Mouse (Mus musculus): ENCODE measurements at regions not wholly inside any gene's neighbourhood (a gene's known extent, or its start where the extent isn't known, plus 50 kb on each side); places are given as distances from the start of the nearest gene placed in this dataset.

DNA sequence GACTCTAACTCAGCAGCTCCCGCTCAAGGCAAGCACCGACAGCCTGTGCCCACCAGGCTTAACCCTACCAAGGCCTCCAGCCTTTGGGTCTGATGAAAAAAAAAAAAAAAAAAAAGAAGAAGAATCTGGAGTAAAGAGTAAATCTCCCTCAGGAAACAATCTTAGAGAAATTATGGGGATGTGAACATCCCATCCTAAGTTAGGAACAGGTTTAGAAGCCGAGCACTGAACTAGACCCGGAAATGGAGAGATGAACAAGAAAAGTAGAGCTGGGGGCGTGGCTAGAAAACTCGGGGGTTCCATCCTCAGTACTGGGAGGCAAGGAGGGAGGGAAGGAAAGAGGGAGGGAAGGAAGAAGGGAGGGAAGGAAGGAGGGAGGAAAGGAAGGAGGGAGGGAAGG, 92.5 kb upstream of the Mgme1 start:
- no peaks in the 10 kb centered on the region for H3K4me1 ChIP-seq (ENCODE audit: insufficient read depth)
- H3K27me3 ChIP-seq (ENCODE audit: insufficient read depth, low read length): no peaks in the 10 kb centered on the region
- peak overlapping the region; percentile 46; the same call in 1 of the 2 replicates for H3K27ac ChIP-seq (ENCODE audit: low read depth)
- no peaks in the 10 kb centered on the region for H3K36me3 ChIP-seq (ENCODE audit: insufficient read depth)
- WGBS: 67% methylated on average over 6 of the region's 6 CpGs
- H3K9ac ChIP-seq: no peak overlapping the region
- ATAC-seq (ENCODE audit: insufficient read depth) (no peak), DNase-seq (no peak)
- no peak overlapping the region for H3K4me3 ChIP-seq (ENCODE audit: low read depth, low read length)
- H3K9me3 ChIP-seq (ENCODE audit: low read depth, low read length): no peaks in the 10 kb centered on the region
- H3K4me2 ChIP-seq: no peak overlapping the region
- TF ChIP-seq CTCF (IDR thresholded peaks at IDR 0.05; ENCODE audit: low read depth): no peak

DNA sequence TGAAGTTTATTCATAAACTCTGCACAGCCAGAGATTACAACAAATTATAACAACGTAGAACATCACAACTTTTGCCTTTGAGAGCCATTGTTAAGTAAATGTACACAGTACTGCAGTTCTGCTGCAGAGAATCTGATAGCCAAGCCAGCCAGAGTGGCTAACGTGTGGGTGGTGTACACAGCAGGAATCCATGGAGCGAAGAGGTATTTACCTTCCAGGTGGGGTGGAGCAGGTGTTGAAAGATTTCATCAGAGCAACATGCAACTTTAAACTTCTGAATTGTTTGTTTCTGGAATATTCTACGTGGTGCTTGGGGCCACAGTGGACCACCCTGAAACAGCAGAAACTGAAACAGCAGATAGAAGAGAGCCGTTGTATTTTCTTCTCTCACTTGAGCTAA, 88.4 kb upstream of the Mgme1 start:
- no peak for TF ChIP-seq CTCF (IDR thresholded peaks at IDR 0.05; ENCODE audit: low read depth)
- WGBS: 53% methylated on average over 5 of the region's 5 CpGs
- Histone ChIP-seq H3K9ac (no peak overlapping the region), H3K4me3 (ENCODE audit: low read depth, low read length) (no peak overlapping the region), H3K4me2 (no peak overlapping the region), H3K36me3 (ENCODE audit: insufficient read depth) (no peaks in the 10 kb centered on the region), H3K27me3 (ENCODE audit: insufficient read depth, low read length) (no peaks in the 10 kb centered on the region), H3K9me3 (ENCODE audit: low read depth, low read length) (no peaks in the 10 kb centered on the region), H3K27ac (ENCODE audit: low read depth) (no peak overlapping the region), H3K4me1 (ENCODE audit: insufficient read depth) (no peaks in the 10 kb centered on the region)
- no peak for ATAC-seq (ENCODE audit: insufficient read depth)
- DNase-seq: no peak

DNA sequence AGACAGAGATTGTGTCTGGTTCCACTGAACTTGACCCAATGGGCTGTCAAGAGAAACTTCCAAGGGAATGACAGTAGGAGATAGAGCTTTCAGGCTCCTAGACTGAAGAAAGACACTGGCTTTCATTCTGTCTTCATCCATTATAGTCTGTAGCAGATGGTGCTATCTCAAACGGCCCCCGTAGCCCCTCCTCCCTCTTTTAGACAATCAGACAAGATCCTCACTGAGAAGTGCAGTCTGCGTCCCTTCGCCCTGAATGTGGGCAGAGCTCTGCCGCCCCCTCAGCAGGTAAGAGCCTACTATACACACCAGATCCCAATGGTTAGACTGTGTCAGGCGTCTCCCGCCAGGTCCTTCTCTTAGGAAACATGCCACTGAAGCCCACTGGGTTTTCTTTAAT, 87.9 kb upstream of the Mgme1 start:
- Histone ChIP-seq H3K4me2 (no peak overlapping the region), H3K4me3 (ENCODE audit: low read depth, low read length) (no peak overlapping the region), H3K36me3 (ENCODE audit: insufficient read depth) (no peaks in the 10 kb centered on the region), H3K27ac (ENCODE audit: low read depth) (no peak overlapping the region), H3K27me3 (ENCODE audit: insufficient read depth, low read length) (no peaks in the 10 kb centered on the region), H3K9me3 (ENCODE audit: low read depth, low read length) (no peaks in the 10 kb centered on the region), H3K9ac (no peak overlapping the region), H3K4me1 (ENCODE audit: insufficient read depth) (no peaks in the 10 kb centered on the region)
- ATAC-seq (ENCODE audit: insufficient read depth) (no peak), DNase-seq (no peak)
- WGBS: 58% methylated on average over 7 of the region's 7 CpGs
- no peak for TF ChIP-seq CTCF (IDR thresholded peaks at IDR 0.05; ENCODE audit: low read depth)

DNA sequence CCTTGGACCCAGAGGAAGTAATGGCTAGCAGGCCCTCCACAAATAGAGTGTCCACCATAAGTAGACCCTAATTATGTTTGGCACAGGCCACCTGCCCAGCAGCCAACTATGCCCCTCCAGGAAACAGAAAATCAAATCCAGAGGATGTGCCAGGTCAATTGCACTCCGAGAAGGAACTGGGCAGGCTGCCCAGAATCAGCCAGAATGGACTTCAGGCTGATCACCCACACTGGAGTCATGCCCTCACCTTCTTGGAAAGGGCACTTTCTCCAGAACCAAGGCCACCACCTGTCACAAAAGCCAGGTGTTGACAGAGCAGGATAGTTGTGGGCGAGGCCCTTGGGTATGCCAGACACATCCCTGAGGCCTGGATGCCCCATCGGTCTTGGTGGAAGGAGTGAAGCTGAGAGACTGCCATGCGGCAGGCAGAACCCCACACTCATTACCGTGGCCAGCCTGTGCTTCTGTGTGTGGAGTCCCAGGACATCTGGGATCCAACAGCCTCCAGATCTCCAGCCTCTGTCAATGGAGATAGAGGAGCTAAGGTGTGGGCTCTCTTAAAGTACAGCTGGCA, 87.0 kb upstream of the Mgme1 start:
- TF ChIP-seq CTCF (IDR thresholded peaks at IDR 0.05; ENCODE audit: low read depth): no peak
- WGBS: 66% methylated on average over 5 of the region's 5 CpGs
- Histone ChIP-seq H3K9me3 (ENCODE audit: low read depth, low read length) (no peaks in the 10 kb centered on the region), H3K27ac (ENCODE audit: low read depth) (no peak overlapping the region), H3K27me3 (ENCODE audit: insufficient read depth, low read length) (no peaks in the 10 kb centered on the region), H3K9ac (no peak overlapping the region), H3K4me1 (ENCODE audit: insufficient read depth) (no peaks in the 10 kb centered on the region), H3K4me3 (ENCODE audit: low read depth, low read length) (no peak overlapping the region), H3K4me2 (no peak overlapping the region), H3K36me3 (ENCODE audit: insufficient read depth) (no peaks in the 10 kb centered on the region)
- no peak for ATAC-seq (ENCODE audit: insufficient read depth)
- peak; percentile 29 for DNase-seq

DNA sequence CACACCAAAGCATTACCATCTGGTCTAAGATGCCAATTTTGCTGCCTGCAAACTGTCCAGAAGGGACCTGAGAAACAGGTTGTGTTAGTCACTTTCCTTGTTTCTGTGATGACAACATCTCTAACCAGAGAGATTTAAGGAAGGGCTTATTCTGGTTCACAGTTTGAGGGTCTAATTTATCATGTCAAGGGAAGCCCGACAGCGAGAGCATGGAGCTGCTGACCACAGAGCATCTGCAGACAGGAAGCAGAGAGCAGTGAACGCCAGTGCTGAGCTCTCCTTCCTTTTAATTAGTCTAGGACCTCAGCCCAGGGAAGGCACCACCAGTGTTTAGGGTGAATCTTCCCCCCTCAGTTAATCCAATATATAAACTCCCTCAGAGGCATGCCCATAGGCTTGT, 85.3 kb upstream of the Mgme1 start:
- H3K27ac ChIP-seq (ENCODE audit: low read depth): no peak overlapping the region
- no peak overlapping the region for H3K9ac ChIP-seq
- no peak overlapping the region for H3K4me3 ChIP-seq (ENCODE audit: low read depth, low read length)
- 58% methylated on average over 3 of the region's 3 CpGs for WGBS
- no peak overlapping the region for H3K4me2 ChIP-seq
- no peaks in the 10 kb centered on the region for H3K9me3 ChIP-seq (ENCODE audit: low read depth, low read length)
- TF ChIP-seq CTCF (IDR thresholded peaks at IDR 0.05; ENCODE audit: low read depth): no peak
- no peaks in the 10 kb centered on the region for H3K27me3 ChIP-seq (ENCODE audit: insufficient read depth, low read length)
- ATAC-seq (ENCODE audit: insufficient read depth) (no peak), DNase-seq (no peak)
- H3K36me3 ChIP-seq (ENCODE audit: insufficient read depth): no peaks in the 10 kb centered on the region
- H3K4me1 ChIP-seq (ENCODE audit: insufficient read depth): no peaks in the 10 kb centered on the region

DNA sequence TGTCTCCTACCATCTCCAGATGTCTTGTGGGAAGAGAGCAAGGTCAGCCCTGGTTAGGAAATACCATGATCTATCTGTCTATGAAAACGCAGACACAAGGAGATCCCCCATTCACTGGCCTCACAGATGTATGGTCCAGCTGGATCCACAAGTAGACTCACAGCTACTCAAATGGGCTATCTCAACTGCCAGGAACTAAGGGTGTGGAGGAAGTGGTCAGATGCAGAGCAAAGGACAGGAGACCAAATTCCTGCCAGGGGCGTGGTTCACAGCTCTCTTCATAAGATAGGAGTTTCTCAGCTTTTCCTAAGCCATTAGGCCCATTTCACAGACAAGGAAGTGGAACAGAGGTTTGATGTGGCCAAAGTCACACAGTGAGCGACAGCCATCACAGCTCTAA, 84.0 kb upstream of the Mgme1 start:
- Histone ChIP-seq H3K4me1 (ENCODE audit: insufficient read depth) (no peaks in the 10 kb centered on the region), H3K27me3 (ENCODE audit: insufficient read depth, low read length) (no peaks in the 10 kb centered on the region), H3K9ac (no peak overlapping the region), H3K36me3 (ENCODE audit: insufficient read depth) (no peaks in the 10 kb centered on the region), H3K4me2 (no peak overlapping the region), H3K9me3 (ENCODE audit: low read depth, low read length) (no peaks in the 10 kb centered on the region), H3K4me3 (ENCODE audit: low read depth, low read length) (no peak overlapping the region), H3K27ac (ENCODE audit: low read depth) (no peak overlapping the region)
- DNase-seq (no peak), ATAC-seq (ENCODE audit: insufficient read depth) (no peak)
- TF ChIP-seq CTCF (IDR thresholded peaks at IDR 0.05; ENCODE audit: low read depth): no peak
- whole genome bisulfite sequencing: 85% methylated on average over 3 of the region's 3 CpGs

DNA sequence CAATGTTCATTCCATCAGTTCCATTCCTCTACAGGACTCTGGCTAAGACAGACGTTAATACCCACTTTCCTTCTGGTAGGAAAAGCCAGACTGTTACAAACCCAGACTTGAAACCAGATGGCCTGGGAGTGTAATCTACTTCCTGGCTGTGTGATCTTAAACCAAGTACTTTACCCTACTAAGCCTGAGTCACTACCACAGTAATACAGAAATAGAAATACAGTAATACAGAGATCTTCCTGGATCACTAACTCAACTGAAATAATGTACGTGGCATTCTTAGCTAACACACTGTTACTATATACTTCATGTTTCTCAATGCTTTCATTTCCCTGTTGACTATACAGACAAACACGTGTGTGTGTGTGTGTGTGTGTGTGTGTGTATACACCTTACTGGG, 82.4 kb upstream of the Mgme1 start:
- no peaks in the 10 kb centered on the region for H3K27me3 ChIP-seq (ENCODE audit: insufficient read depth, low read length)
- TF ChIP-seq CTCF (IDR thresholded peaks at IDR 0.05; ENCODE audit: low read depth): no peak
- H3K9ac ChIP-seq: no peak overlapping the region
- H3K4me3 ChIP-seq (ENCODE audit: low read depth, low read length): no peak overlapping the region
- no peaks in the 10 kb centered on the region for H3K9me3 ChIP-seq (ENCODE audit: low read depth, low read length)
- DNase-seq (no peak), ATAC-seq (ENCODE audit: insufficient read depth) (no peak)
- no peak overlapping the region for H3K27ac ChIP-seq (ENCODE audit: low read depth)
- no peaks in the 10 kb centered on the region for H3K4me1 ChIP-seq (ENCODE audit: insufficient read depth)
- H3K36me3 ChIP-seq (ENCODE audit: insufficient read depth): no peaks in the 10 kb centered on the region
- 68% methylated on average over 3 of the region's 3 CpGs for WGBS
- H3K4me2 ChIP-seq: no peak overlapping the region

DNA sequence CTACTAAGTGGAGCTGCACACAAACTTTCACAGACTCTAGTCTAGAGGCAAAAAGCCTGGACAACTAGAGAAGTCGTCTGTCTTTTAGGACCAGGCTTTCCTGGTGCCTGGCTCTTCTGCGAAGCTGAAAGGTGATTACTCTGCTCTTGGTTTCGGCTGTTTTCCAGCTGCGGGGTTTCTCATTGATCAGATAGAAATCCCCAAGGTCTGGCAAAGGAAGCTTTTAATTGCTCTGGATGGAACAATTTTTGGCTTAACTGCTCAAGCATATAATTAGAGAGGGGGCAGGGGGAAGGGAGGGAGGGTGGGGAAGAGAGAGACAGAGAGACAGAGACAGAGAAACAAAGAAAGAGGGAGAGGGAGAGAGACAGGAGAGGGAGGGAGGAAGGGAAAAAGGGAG, 82.0 kb upstream of the Mgme1 start:
- no peak for TF ChIP-seq CTCF (IDR thresholded peaks at IDR 0.05; ENCODE audit: low read depth)
- DNase-seq (no peak), ATAC-seq (ENCODE audit: insufficient read depth) (no peak)
- no peaks in the 10 kb centered on the region for H3K36me3 ChIP-seq (ENCODE audit: insufficient read depth)
- H3K4me1 ChIP-seq (ENCODE audit: insufficient read depth): no peaks in the 10 kb centered on the region
- H3K4me2 ChIP-seq: no peak overlapping the region
- H3K4me3 ChIP-seq (ENCODE audit: low read depth, low read length): no peak overlapping the region
- H3K9ac ChIP-seq: no peak overlapping the region
- H3K27me3 ChIP-seq (ENCODE audit: insufficient read depth, low read length): no peaks in the 10 kb centered on the region
- H3K9me3 ChIP-seq (ENCODE audit: low read depth, low read length): no peaks in the 10 kb centered on the region
- H3K27ac ChIP-seq (ENCODE audit: low read depth): no peak overlapping the region
- WGBS: 55% methylated on average over 4 of the region's 4 CpGs

Data from lung, embryonic 14.5 days (tissue).